Mouse (Mus musculus) bone marrow macrophage, adult 2 months (primary cell): ENCODE data around the gene Xntrpc. TPM values are rescaled to one million over a fixed set of nuclear protein-coding genes. Genes with fewer than 3 reads are reported as not detected.

ENCODE experiments used
- H3K27ac ChIP-seq: 2 replicates; pipeline ENCODE4 v1.5.1; 2012; ENCODE audit warnings: low read depth, low read length; ENCODE audit not compliant: insufficient read depth
- H3K4me1 ChIP-seq: 2 replicates; pipeline ENCODE4 v1.6.1; 2012; ENCODE audit warnings: low read length; ENCODE audit not compliant: control insufficient read depth, insufficient read depth
- H3K4me3 ChIP-seq: 2 replicates; pipeline ENCODE4 v1.5.1; 2012; ENCODE audit warnings: mild to moderate bottlenecking, low read length, moderate library complexity; ENCODE audit not compliant: insufficient read depth
- CTCF ChIP-seq: IDR thresholded peaks from 2 replicates; pipeline ENCODE4 v1.5.1; 2012; ENCODE audit warnings: low read depth, mild to moderate bottlenecking, low read length, moderate library complexity
- POLR2A ChIP-seq: IDR thresholded peaks from 2 replicates; pipeline ENCODE4 v1.6.1; 2012; ENCODE audit warnings: mild to moderate bottlenecking, low read depth, low read length, borderline replicate concordance
- polyA plus RNA-seq: library from polyadenylated mRNA; stranded (reverse); fragments of >200 nt; gene quantifications from 2 replicates; pipeline ENCODE4 v1.2.4, GENCODE M21; 2012; ENCODE audit not compliant: missing spikeins, insufficient read depth, insufficient read length

Gene Xntrpc
- polyA plus RNA-seq, 1 experiment, result 0.23 TPM

- TF ChIP-seq POLR2A (no peak), CTCF (no peak)
- Histone ChIP-seq H3K4me1 (no peaks in the 10 kb centered on the region), H3K27ac (no peak overlapping the region), H3K4me3 (no peak overlapping the region)
Measured at GRCm38 (mm10) chr7:102120326-102120725, 54.8 kb downstream of the Xntrpc start.

GRCm38 (mm10) chr7:102132395-102132794, 66.9 kb downstream of the Xntrpc start:
- H3K27ac ChIP-seq, result 0 out of 2 replicates have a peak overlapping the region, but pooled peaks have one; percentile 22
- peaks cover 5% of the 10 kb centered on the region for H3K4me1 ChIP-seq
- no peak for TF ChIP-seq POLR2A
- TF ChIP-seq CTCF, result no peak
- no peak overlapping the region for H3K4me3 ChIP-seq

GRCm38 (mm10) chr7:102137464-102137863, 72.0 kb downstream of the Xntrpc start:
- peaks cover 4% of the 10 kb centered on the region for H3K4me1 ChIP-seq
- no peak overlapping the region for H3K4me3 ChIP-seq
- TF ChIP-seq CTCF, result no peak
- TF ChIP-seq POLR2A, result no peak
- H3K27ac ChIP-seq, result no peak overlapping the region

GRCm38 (mm10) chr7:102137898-102138297, 72.4 kb downstream of the Xntrpc start:
- Histone ChIP-seq H3K4me3 (no peak overlapping the region), H3K4me1 (peaks cover under 1% of the 10 kb centered on the region; the same call in 1 of the 2 replicates), H3K27ac (no peak overlapping the region)
- no peak for TF ChIP-seq POLR2A
- no peak for TF ChIP-seq CTCF

Other genes starting within 250 kb of the Xntrpc start
- not detected in 2 replicates for gene Phox2a, start 247.4 kb upstream of the Xntrpc start, polyA plus RNA-seq
- gene Inppl1, start 227.5 kb upstream of the Xntrpc start, polyA plus RNA-seq, result 114 and 115 TPM in 2 replicates
- 379 and 471 TPM in 2 replicates for gene Folr2, start 208.5 kb upstream of the Xntrpc start, polyA plus RNA-seq
- gene Anapc15, start 202.0 kb upstream of the Xntrpc start, polyA plus RNA-seq, result 103 and 112 TPM in 2 replicates
- gene Folr1, start 194.9 kb upstream of the Xntrpc start, polyA plus RNA-seq, result 1.6 and 1.7 TPM in 2 replicates
- 205 and 219 TPM in 2 replicates for gene Lamtor1, start 159.8 kb upstream of the Xntrpc start, polyA plus RNA-seq
- gene Tomt, start 159.4 kb upstream of the Xntrpc start, polyA plus RNA-seq, result 0.29 TPM in 1 of 2 replicates, not detected in the other
- 3.2 and 3.5 TPM in 2 replicates for gene Lrrc51, start 131.8 kb upstream of the Xntrpc start, polyA plus RNA-seq
- gene Numa1, start 131.6 kb upstream of the Xntrpc start, polyA plus RNA-seq, result 130 and 145 TPM in 2 replicates
- gene Il18bp, start 47.0 kb upstream of the Xntrpc start, polyA plus RNA-seq, result 13.1 and 13.6 TPM in 2 replicates
- gene Rnf121, start 244 bp upstream of the Xntrpc start, polyA plus RNA-seq, result 16.7 and 17.2 TPM in 2 replicates
- gene Xndc1, start 202 bp upstream of the Xntrpc start, polyA plus RNA-seq, result 15.4 and 18.1 TPM in 2 replicates
- not detected in 2 replicates for gene Trpc2, start 17.4 kb downstream of the Xntrpc start, polyA plus RNA-seq
- not detected in 2 replicates for gene Art1, start 36.0 kb downstream of the Xntrpc start, polyA plus RNA-seq
- gene Art5, start 43.8 kb downstream of the Xntrpc start, polyA plus RNA-seq, result not detected in 2 replicates
- gene Chrna10, start 51.1 kb downstream of the Xntrpc start, polyA plus RNA-seq, result not detected in 2 replicates
- gene Nup98, start 144.5 kb downstream of the Xntrpc start, polyA plus RNA-seq, result 33.3 and 36.9 TPM in 2 replicates
- gene Pgap2, start 144.5 kb downstream of the Xntrpc start, polyA plus RNA-seq, result 103 and 110 TPM in 2 replicates
- 537 and 572 TPM in 2 replicates for gene Rhog, start 190.3 kb downstream of the Xntrpc start, polyA plus RNA-seq
- gene Stim1, start 202.1 kb downstream of the Xntrpc start, polyA plus RNA-seq, result 43.4 and 50.2 TPM in 2 replicates